ENCODE assay signal across 11 mouse cellular contexts in the genomic region with DNA sequence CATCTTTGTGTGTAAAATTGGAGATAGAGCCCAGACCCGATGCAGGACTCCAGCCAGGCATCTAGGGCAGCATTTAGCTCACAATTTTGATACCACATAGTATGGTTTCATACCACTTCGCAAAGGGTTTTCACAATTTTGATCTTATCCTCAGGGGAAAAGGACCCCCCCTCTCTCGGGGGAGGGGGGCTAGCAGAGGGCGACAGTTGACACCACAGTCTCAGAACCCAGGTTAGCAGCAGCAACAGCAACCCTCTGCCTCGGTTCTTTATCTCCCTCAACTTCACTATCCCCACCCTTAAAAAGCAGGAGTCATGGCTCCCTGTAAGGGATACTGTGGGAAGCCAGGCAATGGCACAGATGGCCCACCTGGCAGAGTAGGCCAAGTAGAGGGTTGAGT. TPM values are rescaled to one million over a fixed set of nuclear protein-coding genes. Genes with fewer than 3 reads are reported as not detected.
A peak's percentile ranks its signal among the peaks of the same experiment; 100 is the strongest.
DNase-seq lines count a peak whose midpoint lies in the region; ATAC-seq and TF ChIP-seq lines count a peak whose summit lies in the region.
"Had no signal": no experiment of that assay in that cellular context is flagged by ENCODE, and none has a peak within 500 bp of the region (broad histone marks: within the 10 kb centered on the region; RNA-seq: fewer than 3 reads in every experiment).

No protein-coding gene starts in this region.

- no peak overlapping the region for H3K4me3 ChIP-seq in forebrain, postnatal 0 days (ENCODE audit: low read depth, low read length)
- H3K4me3 ChIP-seq in forebrain, embryonic 16.5 days (replicated peaks; ENCODE audit: low read length) = no peak overlapping the region
- H3K4me3 ChIP-seq in kidney, embryonic 16.5 days (ENCODE audit: low read length) = no peak overlapping the region
- H3K4me3 ChIP-seq in bone marrow macrophage, adult 2 months (ENCODE audit: insufficient read depth, low read length) = peak overlapping the region; percentile 26
- H3K4me3 ChIP-seq in limb, embryonic 15.5 days = no peak overlapping the region

- DNase-seq in forebrain, postnatal 0 days = no peak
- DNase-seq in kidney, postnatal 25 days = no peak
- DNase-seq in embryo, embryonic 10.5 days (ENCODE audit: low spot score) = no peak
- DNase-seq in left cerebral cortex, postnatal 14 days (ENCODE audit: low spot score in 2 of 2) = no peak
- DNase-seq: B cell, adult 2 months had no signal

- ATAC-seq in forebrain, postnatal 0 days = no peak
- no peak for ATAC-seq in forebrain, embryonic 16.5 days
- peak; percentile 8; the same call in 1 of the 2 replicates for ATAC-seq in kidney, embryonic 16.5 days (ENCODE audit: low FRiP score, low TSS enrichment)
- 0 out of 2 replicates have a peak, but pooled peaks have one; percentile 6 for ATAC-seq in limb, embryonic 15.5 days (ENCODE audit: insufficient number of reproducible peaks, low FRiP score, low TSS enrichment, low read depth)

- no peaks in the 10 kb centered on the region for H3K27me3 ChIP-seq in forebrain, postnatal 0 days (ENCODE audit: insufficient read depth, low read length)
- no peaks in the 10 kb centered on the region for H3K27me3 ChIP-seq in forebrain, embryonic 16.5 days (replicated peaks; ENCODE audit: control insufficient read depth, insufficient read depth, low read length)
- H3K27me3 ChIP-seq in kidney, embryonic 16.5 days (ENCODE audit: insufficient read depth, low read length) = no peaks in the 10 kb centered on the region
- H3K27me3 ChIP-seq in limb, embryonic 15.5 days = no peaks in the 10 kb centered on the region

- 81% methylated on average over 5 of the region's 5 CpGs for WGBS in forebrain, postnatal 0 days
- WGBS in forebrain, embryonic 16.5 days = 81% methylated on average over 5 of the region's 5 CpGs
- 66% methylated on average over 5 of the region's 5 CpGs for WGBS in kidney, embryonic 16.5 days
- WGBS in limb, embryonic 15.5 days = 67% methylated on average over 5 of the region's 5 CpGs

- H3K4me1 ChIP-seq in forebrain, postnatal 0 days (ENCODE audit: insufficient read depth) = peaks cover 9% of the 10 kb centered on the region
- H3K4me1 ChIP-seq in forebrain, embryonic 16.5 days (replicated peaks; ENCODE audit: control insufficient read depth, insufficient read depth, low read length) = peaks cover 22% of the 10 kb centered on the region
- H3K4me1 ChIP-seq in kidney, embryonic 16.5 days (ENCODE audit: insufficient read depth, low read length) = peaks cover 21% of the 10 kb centered on the region
- H3K4me1 ChIP-seq in bone marrow macrophage, adult 2 months (ENCODE audit: control insufficient read depth, insufficient read depth, low read length) = peaks cover 33% of the 10 kb centered on the region
- H3K4me1 ChIP-seq in limb, embryonic 15.5 days = peaks cover 41% of the 10 kb centered on the region

- no peaks in the 10 kb centered on the region for H3K9me3 ChIP-seq in forebrain, postnatal 0 days (ENCODE audit: low read length)
- no peaks in the 10 kb centered on the region for H3K9me3 ChIP-seq in forebrain, embryonic 16.5 days (ENCODE audit: control insufficient read depth, low read length)
- H3K9me3 ChIP-seq in kidney, embryonic 16.5 days (ENCODE audit: low read length) = no peaks in the 10 kb centered on the region
- H3K9me3 ChIP-seq in limb, embryonic 15.5 days = no peaks in the 10 kb centered on the region

- TF ChIP-seq POLR2A in bone marrow macrophage, adult 2 months (IDR thresholded peaks at IDR 0.05; ENCODE audit: borderline replicate concordance, low read depth, low read length) = no peak

- no peak overlapping the region for H3K9ac ChIP-seq in forebrain, postnatal 0 days
- H3K9ac ChIP-seq in forebrain, embryonic 16.5 days (replicated peaks; ENCODE audit: low read depth, low read length) = no peak overlapping the region
- peak overlapping the region; percentile 51 for H3K9ac ChIP-seq in kidney, embryonic 16.5 days (replicated peaks; ENCODE audit: low read length)
- no peak overlapping the region for H3K9ac ChIP-seq in limb, embryonic 15.5 days

- H3K4me2 ChIP-seq in forebrain, postnatal 0 days (ENCODE audit: low read depth) = peak overlapping the region; percentile 57; the same call in 1 of the 2 replicates
- no peak overlapping the region for H3K4me2 ChIP-seq in forebrain, embryonic 16.5 days (ENCODE audit: low read length)
- peak overlapping the region; percentile 18; the same call in 1 of the 2 replicates for H3K4me2 ChIP-seq in kidney, embryonic 16.5 days (replicated peaks; ENCODE audit: low read depth, low read length)
- H3K4me2 ChIP-seq in limb, embryonic 15.5 days = peak overlapping the region; percentile 14

- no peak for TF ChIP-seq CTCF in forebrain, postnatal 0 days (IDR thresholded peaks at IDR 0.05; ENCODE audit: low read depth)
- no peak for TF ChIP-seq CTCF in bone marrow macrophage, adult 2 months (IDR thresholded peaks at IDR 0.05; ENCODE audit: low read depth, low read length)

- H3K27ac ChIP-seq in forebrain, postnatal 0 days (ENCODE audit: low read depth, low read length) = no peak overlapping the region
- H3K27ac ChIP-seq in forebrain, embryonic 16.5 days (ENCODE audit: low read length) = no peak overlapping the region
- H3K27ac ChIP-seq in kidney, embryonic 16.5 days (ENCODE audit: low read length) = peak overlapping the region; percentile 73
- H3K27ac ChIP-seq in bone marrow macrophage, adult 2 months (ENCODE audit: insufficient read depth, low read depth, low read length) = peak overlapping the region; percentile 65
- peak overlapping the region; percentile 75 for H3K27ac ChIP-seq in limb, embryonic 15.5 days

- intact Hi-C loops in left cerebral cortex, postnatal 14 days (cut with DNase I) = loop anchor here (5.0 to 10.0 kb wide), 2 partner anchors 69 to 172 kb away; no protein-coding TSS in a partner anchor

- H3K36me3 ChIP-seq in forebrain, postnatal 0 days (ENCODE audit: insufficient read depth) = peaks cover 47% of the 10 kb centered on the region
- peaks cover 22% of the 10 kb centered on the region for H3K36me3 ChIP-seq in forebrain, embryonic 16.5 days (ENCODE audit: control insufficient read depth, insufficient read depth)
- H3K36me3 ChIP-seq in kidney, embryonic 16.5 days (ENCODE audit: insufficient read depth, low read length) = peaks cover 21% of the 10 kb centered on the region
- H3K36me3 ChIP-seq in limb, embryonic 15.5 days = peaks cover 67% of the 10 kb centered on the region

RNA-seq across cellular contexts. Expression of a gene that starts 9.1 kb away (rescaled TPM):
- total RNA-seq in forebrain, postnatal 0 days (2014; rRNA removed) = not detected in 2 replicates
- polyA plus RNA-seq in forebrain, postnatal 0 days (2015; fragmentation: Nextera tagmentation; extraction: Ambion mirVana) = 0.17 TPM in 1 of 2 replicates, not detected in the other
- 0.24 and 0.48 TPM in 2 replicates for polyA plus RNA-seq in forebrain, embryonic 16.5 days (2015; fragmentation: Nextera tagmentation; extraction: Ambion mirVana)
- polyA plus RNA-seq in kidney, embryonic 16.5 days (2015; fragmentation: Nextera tagmentation; extraction: Ambion mirVana) = 0.15 and 0.23 TPM in 2 replicates
- not detected in 2 replicates for polyA plus RNA-seq in bone marrow macrophage, adult 2 months (2012; ENCODE audit: insufficient read depth, insufficient read length, missing spikeins)
- 3.1 and 4.4 TPM in 2 replicates for polyA plus RNA-seq in limb, embryonic 15.5 days (2015; fragmentation: Nextera tagmentation; extraction: Ambion mirVana)
- total RNA-seq in left cerebral cortex, postnatal 14 days (2021) = not detected
- total RNA-seq: layer of hippocampus, postnatal 10 days had no signal
- polyA plus RNA-seq: embryonic facial prominence, embryonic 11.5 days had no signal

RNA-seq across cellular contexts. Expression of a gene that starts 12.9 kb away (rescaled TPM):
- total RNA-seq in forebrain, postnatal 0 days (2014; rRNA removed) = 28.5 and 33.2 TPM in 2 replicates
- polyA plus RNA-seq in forebrain, postnatal 0 days (2015; fragmentation: Nextera tagmentation; extraction: Ambion mirVana) = 41.3 and 53.0 TPM in 2 replicates
- polyA plus RNA-seq in forebrain, embryonic 16.5 days (2015; fragmentation: Nextera tagmentation; extraction: Ambion mirVana) = 12.0 and 20.0 TPM in 2 replicates
- 19.5 and 25.0 TPM in 2 replicates for polyA plus RNA-seq in kidney, embryonic 16.5 days (2015; fragmentation: Nextera tagmentation; extraction: Ambion mirVana)
- 123 and 125 TPM in 2 replicates for polyA plus RNA-seq in bone marrow macrophage, adult 2 months (2012; ENCODE audit: insufficient read depth, insufficient read length, missing spikeins)
- polyA plus RNA-seq in limb, embryonic 15.5 days (2015; fragmentation: Nextera tagmentation; extraction: Ambion mirVana) = 28.9 and 48.5 TPM in 2 replicates
- 10 to 100 TPM; 36.6 to 37.7 TPM for total RNA-seq in left cerebral cortex, postnatal 14 days (2021)

RNA-seq across cellular contexts. Expression of a gene that starts 16.2 kb away (rescaled TPM):
- 169 and 172 TPM in 2 replicates for total RNA-seq in forebrain, postnatal 0 days (2014; rRNA removed)
- polyA plus RNA-seq in forebrain, postnatal 0 days (2015; fragmentation: Nextera tagmentation; extraction: Ambion mirVana) = 165 and 200 TPM in 2 replicates
- polyA plus RNA-seq in forebrain, embryonic 16.5 days (2015; fragmentation: Nextera tagmentation; extraction: Ambion mirVana) = 170 and 177 TPM in 2 replicates
- 93.4 and 97.9 TPM in 2 replicates for polyA plus RNA-seq in kidney, embryonic 16.5 days (2015; fragmentation: Nextera tagmentation; extraction: Ambion mirVana)
- 167 and 176 TPM in 2 replicates for polyA plus RNA-seq in bone marrow macrophage, adult 2 months (2012; ENCODE audit: insufficient read depth, insufficient read length, missing spikeins)
- polyA plus RNA-seq in limb, embryonic 15.5 days (2015; fragmentation: Nextera tagmentation; extraction: Ambion mirVana) = 101 and 107 TPM in 2 replicates
- total RNA-seq in left cerebral cortex, postnatal 14 days (2021) = 10 to 100 TPM; 38.7 to 39.2 TPM

RNA-seq across cellular contexts. Expression of a gene that starts 24.5 kb away (rescaled TPM):
- total RNA-seq in forebrain, postnatal 0 days (2014; rRNA removed) = 57.4 and 67.1 TPM in 2 replicates
- polyA plus RNA-seq in forebrain, postnatal 0 days (2015; fragmentation: Nextera tagmentation; extraction: Ambion mirVana) = 10.2 and 17.2 TPM in 2 replicates
- polyA plus RNA-seq in forebrain, embryonic 16.5 days (2015; fragmentation: Nextera tagmentation; extraction: Ambion mirVana) = 24.1 and 28.7 TPM in 2 replicates
- 27.0 and 28.1 TPM in 2 replicates for polyA plus RNA-seq in kidney, embryonic 16.5 days (2015; fragmentation: Nextera tagmentation; extraction: Ambion mirVana)
- polyA plus RNA-seq in bone marrow macrophage, adult 2 months (2012; ENCODE audit: insufficient read depth, insufficient read length, missing spikeins) = 43.3 and 54.9 TPM in 2 replicates
- polyA plus RNA-seq in limb, embryonic 15.5 days (2015; fragmentation: Nextera tagmentation; extraction: Ambion mirVana) = 18.5 and 20.9 TPM in 2 replicates
- 10 to 100 TPM; 63.6 to 65.1 TPM for total RNA-seq in left cerebral cortex, postnatal 14 days (2021)

RNA-seq across cellular contexts. Expression of a gene that starts 24.7 kb away (rescaled TPM):
- 14.4 and 19.7 TPM in 2 replicates for total RNA-seq in forebrain, postnatal 0 days (2014; rRNA removed)
- polyA plus RNA-seq in forebrain, postnatal 0 days (2015; fragmentation: Nextera tagmentation; extraction: Ambion mirVana) = 8.7 and 9.0 TPM in 2 replicates
- polyA plus RNA-seq in forebrain, embryonic 16.5 days (2015; fragmentation: Nextera tagmentation; extraction: Ambion mirVana) = 10.0 and 10.7 TPM in 2 replicates
- 41.5 and 43.8 TPM in 2 replicates for polyA plus RNA-seq in kidney, embryonic 16.5 days (2015; fragmentation: Nextera tagmentation; extraction: Ambion mirVana)
- 79.9 and 99.1 TPM in 2 replicates for polyA plus RNA-seq in bone marrow macrophage, adult 2 months (2012; ENCODE audit: insufficient read depth, insufficient read length, missing spikeins)
- 22.7 and 24.9 TPM in 2 replicates for polyA plus RNA-seq in limb, embryonic 15.5 days (2015; fragmentation: Nextera tagmentation; extraction: Ambion mirVana)
- 10 to 100 TPM; 12.6 to 15.9 TPM for total RNA-seq in left cerebral cortex, postnatal 14 days (2021)

Comparison
In these comparisons a context has a peak if more than half of its experiments do, and no peak if none do; other contexts are left out.
1. ATAC-seq: peak in kidney, embryonic 16.5 days (single experiment) and limb, embryonic 15.5 days (single experiment); none in forebrain, postnatal 0 days (single experiment) and forebrain, embryonic 16.5 days (single experiment).
2. H3K27ac ChIP-seq: peak in kidney, embryonic 16.5 days (single experiment), bone marrow macrophage, adult 2 months (single experiment) and limb, embryonic 15.5 days (single experiment); none in forebrain, postnatal 0 days (single experiment) and forebrain, embryonic 16.5 days (single experiment).